Mouse (Mus musculus): ENCODE measurements around the gene Ifit3. TPM values are rescaled to one million over a fixed set of nuclear protein-coding genes. Genes with fewer than 3 reads are reported as not detected.
"Not testable (repeated sequence)": the region's sequence is repeated elsewhere in the genome, so short reads cannot be mapped to it uniquely, and the experiment has no call there.

Ifit3 gene
- polyA plus RNA-seq, 1 experiment from 2014 or later: 1.9 TPM

DNA sequence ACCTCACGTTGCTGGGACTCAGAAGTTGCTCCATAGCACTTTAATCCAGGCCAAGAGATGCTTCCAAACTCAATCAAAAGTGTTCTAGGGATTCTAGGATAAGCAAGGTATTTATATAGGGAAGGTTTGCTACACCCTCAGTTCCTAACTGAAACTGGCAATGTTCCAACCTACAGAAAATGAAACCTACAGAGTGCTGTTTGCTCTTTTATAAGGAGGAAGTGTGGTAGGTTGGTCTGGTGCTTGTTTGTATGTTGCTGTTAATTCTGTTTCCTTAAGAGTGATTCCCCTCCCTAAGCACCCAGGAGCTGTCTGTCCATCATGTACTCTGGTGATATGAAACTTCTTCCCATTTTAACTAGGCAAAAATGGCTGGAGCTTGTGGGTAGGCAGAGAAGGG, 18.6 kb downstream of the Ifit3 start, which contains the start of gene Ifit1bl1:
Gene Ifit1bl1, minus strand, starts transcription at position 69 of the 400 bp plus-strand sequence.
- not testable (repeated sequence) for H3K9me3 ChIP-seq (replicated peaks; ENCODE audit: control insufficient read depth, low read length); H3K4me1 ChIP-seq (ENCODE audit: control insufficient read depth, low read depth, low read length); H3K27ac ChIP-seq (ENCODE audit: low read length); H3K36me3 ChIP-seq (ENCODE audit: control insufficient read depth, insufficient read depth); ATAC-seq (ENCODE audit: low read depth); H3K4me2 ChIP-seq (ENCODE audit: low read depth, low read length); H3K9ac ChIP-seq (ENCODE audit: low read depth, low read length); H3K27me3 ChIP-seq (ENCODE audit: control insufficient read depth, insufficient read depth, low read depth, low read length); H3K4me3 ChIP-seq (ENCODE audit: low read depth, low read length)
- 27% methylated on average over 1 of the region's 1 CpGs for WGBS (ENCODE audit: insufficient replicate concordance)

- H3K4me1 ChIP-seq (ENCODE audit: control insufficient read depth, low read depth, low read length): no peaks in the 10 kb centered on the region
- no peaks in the 10 kb centered on the region for H3K36me3 ChIP-seq (ENCODE audit: control insufficient read depth, insufficient read depth)
- WGBS (ENCODE audit: insufficient replicate concordance): 59% methylated on average over 3 of the region's 3 CpGs
- H3K9me3 ChIP-seq (replicated peaks; ENCODE audit: control insufficient read depth, low read length): no peaks in the 10 kb centered on the region
- no peak for ATAC-seq (ENCODE audit: low read depth)
- no peaks in the 10 kb centered on the region for H3K27me3 ChIP-seq (ENCODE audit: control insufficient read depth, insufficient read depth, low read depth, low read length)
- no peak overlapping the region for H3K27ac ChIP-seq (ENCODE audit: low read length)
- no peak overlapping the region for H3K9ac ChIP-seq (ENCODE audit: low read depth, low read length)
- H3K4me2 ChIP-seq (ENCODE audit: low read depth, low read length): no peak overlapping the region
- H3K4me3 ChIP-seq (ENCODE audit: low read depth, low read length): no peak overlapping the region
These were observed 22.1 kb downstream of the Ifit3 start for GRCm38 (mm10) chr19:34605472-34605871.

DNA sequence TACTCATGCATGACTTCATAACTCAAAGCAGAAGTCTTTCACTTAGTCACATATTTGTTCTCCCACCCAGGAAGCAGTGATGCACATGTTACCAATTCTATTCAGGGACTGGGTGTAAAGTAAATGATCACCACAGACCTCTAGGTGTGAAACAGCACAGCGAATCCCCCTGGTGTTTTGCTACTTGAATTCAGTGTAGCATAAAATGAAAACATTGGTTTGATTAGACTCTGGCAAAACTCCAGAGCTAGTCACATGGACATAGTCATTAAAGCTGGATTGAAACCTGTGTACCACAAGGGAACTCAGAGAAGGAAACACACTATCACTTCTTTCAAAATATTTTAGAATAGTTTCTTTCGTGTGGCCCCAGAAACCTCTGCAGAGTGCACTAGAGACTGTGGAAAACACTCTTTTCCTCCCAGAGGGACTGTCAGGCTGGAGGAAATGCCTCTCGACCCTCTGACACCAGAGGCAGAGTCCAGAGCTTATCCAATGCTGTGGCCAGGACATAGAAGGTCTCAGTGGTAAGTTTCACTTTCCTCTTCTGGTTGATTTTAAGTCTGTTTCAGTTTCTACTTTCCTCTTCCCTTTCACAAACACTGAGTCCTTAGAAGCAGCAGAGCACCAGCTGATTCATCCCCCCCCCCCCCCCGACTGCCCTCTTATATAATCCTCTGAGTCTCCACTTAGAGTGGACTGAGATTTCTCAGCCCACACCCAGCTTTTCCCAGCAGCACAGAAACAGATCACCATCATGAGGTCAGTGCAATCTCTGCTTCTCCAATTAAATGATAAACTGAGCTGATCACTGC, 24.1 kb downstream of the Ifit3 start, which contains the start of gene Ifit3b:
Gene Ifit3b, plus strand, starts transcription at position 734 of the 815 bp plus-strand sequence.
- H3K9ac ChIP-seq (ENCODE audit: low read depth, low read length); H3K4me2 ChIP-seq (ENCODE audit: low read depth, low read length); H3K27me3 ChIP-seq (ENCODE audit: control insufficient read depth, insufficient read depth, low read depth, low read length); H3K4me1 ChIP-seq (ENCODE audit: control insufficient read depth, low read depth, low read length); H3K4me3 ChIP-seq (ENCODE audit: low read depth, low read length); H3K9me3 ChIP-seq (replicated peaks; ENCODE audit: control insufficient read depth, low read length); H3K36me3 ChIP-seq (ENCODE audit: control insufficient read depth, insufficient read depth): not testable (repeated sequence)
- ATAC-seq (ENCODE audit: low read depth): peak; percentile 77
- 0 out of 2 replicates have a peak within 1 kb of the TSS, but pooled peaks have one; percentile 16 for H3K27ac ChIP-seq (ENCODE audit: low read length)
- 18% methylated on average over 4 of the region's 4 CpGs for WGBS (ENCODE audit: insufficient replicate concordance)

- not testable (repeated sequence) for H3K27me3 ChIP-seq (ENCODE audit: control insufficient read depth, insufficient read depth, low read depth, low read length); H3K36me3 ChIP-seq (ENCODE audit: control insufficient read depth, insufficient read depth); H3K9me3 ChIP-seq (replicated peaks; ENCODE audit: control insufficient read depth, low read length); H3K4me2 ChIP-seq (ENCODE audit: low read depth, low read length); H3K4me3 ChIP-seq (ENCODE audit: low read depth, low read length); H3K27ac ChIP-seq (ENCODE audit: low read length); H3K9ac ChIP-seq (ENCODE audit: low read depth, low read length); H3K4me1 ChIP-seq (ENCODE audit: control insufficient read depth, low read depth, low read length); ATAC-seq (ENCODE audit: low read depth)
- 46% methylated on average over 3 of the region's 3 CpGs for WGBS (ENCODE audit: insufficient replicate concordance)
These were observed 26.8 kb downstream of the Ifit3 start for GRCm38 (mm10) chr19:34610118-34610517.

- not testable (repeated sequence) for H3K27me3 ChIP-seq (ENCODE audit: control insufficient read depth, insufficient read depth, low read depth, low read length); H3K27ac ChIP-seq (ENCODE audit: low read length); H3K4me2 ChIP-seq (ENCODE audit: low read depth, low read length); H3K4me1 ChIP-seq (ENCODE audit: control insufficient read depth, low read depth, low read length); H3K36me3 ChIP-seq (ENCODE audit: control insufficient read depth, insufficient read depth); H3K4me3 ChIP-seq (ENCODE audit: low read depth, low read length); H3K9me3 ChIP-seq (replicated peaks; ENCODE audit: control insufficient read depth, low read length); H3K9ac ChIP-seq (ENCODE audit: low read depth, low read length)
- 51% methylated on average over 4 of the region's 11 CpGs for WGBS (ENCODE audit: insufficient replicate concordance)
- peak; percentile 39; the same call in 1 of the 2 replicates for ATAC-seq (ENCODE audit: low read depth)
These were observed 29.1 kb downstream of the Ifit3 start for GRCm38 (mm10) chr19:34612243-34613001.

GRCm38 (mm10) chr19:34620871-34621270, 37.5 kb downstream of the Ifit3 start:
- WGBS (ENCODE audit: insufficient replicate concordance): 61% methylated on average over 5 of the region's 5 CpGs
- H3K9ac ChIP-seq (ENCODE audit: low read depth, low read length): no peak overlapping the region

DNA sequence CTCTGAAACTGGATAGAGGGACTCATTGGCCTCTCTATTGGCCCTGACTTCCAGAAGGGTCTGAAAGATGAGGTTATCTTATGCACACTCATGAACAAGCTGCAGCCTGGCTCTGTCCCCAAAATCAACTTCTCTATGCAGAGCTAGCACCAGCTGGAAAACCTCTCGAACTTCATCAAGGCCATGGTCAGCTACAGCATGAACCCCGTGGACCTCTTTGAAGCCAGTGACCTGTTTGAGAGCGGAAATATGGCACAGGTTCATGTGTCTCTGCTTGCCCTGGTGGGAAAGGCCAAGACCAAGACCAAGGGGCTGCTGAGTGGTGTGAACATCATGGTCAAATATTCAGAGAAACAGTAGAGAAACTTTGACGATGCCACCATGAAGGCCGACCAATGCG, 40.5 kb downstream of the Ifit3 start:
- Histone ChIP-seq H3K4me1 (ENCODE audit: control insufficient read depth, low read depth, low read length) (no peaks in the 10 kb centered on the region), H3K9me3 (replicated peaks; ENCODE audit: control insufficient read depth, low read length) (no peaks in the 10 kb centered on the region), H3K27me3 (ENCODE audit: control insufficient read depth, insufficient read depth, low read depth, low read length) (no peaks in the 10 kb centered on the region), H3K9ac (ENCODE audit: low read depth, low read length) (no peak overlapping the region), H3K36me3 (ENCODE audit: control insufficient read depth, insufficient read depth) (no peaks in the 10 kb centered on the region), H3K27ac (ENCODE audit: low read length) (no peak overlapping the region), H3K4me3 (ENCODE audit: low read depth, low read length) (no peak overlapping the region), H3K4me2 (ENCODE audit: low read depth, low read length) (no peak overlapping the region)
- 79% methylated on average over 6 of the region's 6 CpGs for WGBS (ENCODE audit: insufficient replicate concordance)
- no peak for ATAC-seq (ENCODE audit: low read depth)

More at GRCm38 (mm10) chr19:34620871-34621270, 37.5 kb downstream of the Ifit3 start:
- Histone ChIP-seq H3K27ac (ENCODE audit: low read length) (no peak overlapping the region), H3K27me3 (ENCODE audit: control insufficient read depth, insufficient read depth, low read depth, low read length) (no peaks in the 10 kb centered on the region), H3K4me1 (ENCODE audit: control insufficient read depth, low read depth, low read length) (no peaks in the 10 kb centered on the region), H3K4me3 (ENCODE audit: low read depth, low read length) (no peak overlapping the region), H3K36me3 (ENCODE audit: control insufficient read depth, insufficient read depth) (no peaks in the 10 kb centered on the region), H3K9me3 (replicated peaks; ENCODE audit: control insufficient read depth, low read length) (no peaks in the 10 kb centered on the region), H3K4me2 (ENCODE audit: low read depth, low read length) (no peak overlapping the region)
- ATAC-seq (ENCODE audit: low read depth): no peak

DNA sequence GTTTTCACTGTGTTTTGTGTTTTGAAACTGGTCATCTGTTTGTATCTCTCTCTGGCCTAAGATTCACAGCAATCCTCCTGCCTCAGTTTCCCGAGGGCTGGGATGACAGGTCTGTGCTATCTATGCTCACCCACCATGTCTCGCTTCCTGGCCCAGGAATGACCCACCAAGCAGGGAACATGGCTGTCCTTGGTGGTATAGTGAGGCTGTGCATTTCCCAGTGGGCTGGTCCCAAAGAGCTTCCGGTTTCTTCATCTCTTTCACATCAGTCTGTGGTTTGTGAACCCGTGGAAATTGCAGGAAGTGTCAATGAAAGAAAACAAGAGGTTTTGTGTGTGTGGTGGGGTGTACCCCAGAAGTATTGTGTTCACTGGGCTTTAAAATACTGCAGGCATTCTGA, 41.3 kb downstream of the Ifit3 start:
- no peaks in the 10 kb centered on the region for H3K9me3 ChIP-seq (replicated peaks; ENCODE audit: control insufficient read depth, low read length)
- no peak overlapping the region for H3K4me3 ChIP-seq (ENCODE audit: low read depth, low read length)
- H3K4me1 ChIP-seq (ENCODE audit: control insufficient read depth, low read depth, low read length): no peaks in the 10 kb centered on the region
- no peaks in the 10 kb centered on the region for H3K36me3 ChIP-seq (ENCODE audit: control insufficient read depth, insufficient read depth)
- no peak for ATAC-seq (ENCODE audit: low read depth)
- WGBS (ENCODE audit: insufficient replicate concordance): 44% methylated on average over 4 of the region's 4 CpGs
- H3K27ac ChIP-seq (ENCODE audit: low read length): no peak overlapping the region
- no peak overlapping the region for H3K4me2 ChIP-seq (ENCODE audit: low read depth, low read length)
- H3K27me3 ChIP-seq (ENCODE audit: control insufficient read depth, insufficient read depth, low read depth, low read length): no peaks in the 10 kb centered on the region
- H3K9ac ChIP-seq (ENCODE audit: low read depth, low read length): no peak overlapping the region

DNA sequence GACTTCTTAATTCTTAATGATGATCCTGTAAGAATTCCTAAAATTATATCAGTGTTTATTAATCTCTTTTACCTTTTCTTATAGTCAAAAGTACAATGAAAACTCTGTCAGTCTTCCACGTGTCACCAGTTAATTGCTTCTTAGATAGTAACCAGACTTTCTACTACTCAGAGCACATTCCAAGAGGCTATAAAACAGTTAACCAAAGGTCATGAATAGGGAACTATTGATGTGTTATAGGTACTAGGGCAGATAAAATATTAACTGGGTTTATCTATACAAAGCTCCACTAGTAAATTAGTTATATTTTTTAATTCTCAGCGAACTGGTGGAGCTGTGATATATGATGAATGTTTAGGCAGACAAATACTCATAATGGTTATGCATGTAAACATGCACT, 44.2 kb downstream of the Ifit3 start:
- H3K4me3 ChIP-seq (ENCODE audit: low read depth, low read length): no peak overlapping the region
- H3K9me3 ChIP-seq (replicated peaks; ENCODE audit: control insufficient read depth, low read length): no peaks in the 10 kb centered on the region
- no peaks in the 10 kb centered on the region for H3K36me3 ChIP-seq (ENCODE audit: control insufficient read depth, insufficient read depth)
- H3K9ac ChIP-seq (ENCODE audit: low read depth, low read length): no peak overlapping the region
- WGBS (ENCODE audit: insufficient replicate concordance): 39% methylated on average over 2 of the region's 2 CpGs
- no peak overlapping the region for H3K27ac ChIP-seq (ENCODE audit: low read length)
- H3K4me2 ChIP-seq (ENCODE audit: low read depth, low read length): no peak overlapping the region
- ATAC-seq (ENCODE audit: low read depth): no peak
- no peaks in the 10 kb centered on the region for H3K27me3 ChIP-seq (ENCODE audit: control insufficient read depth, insufficient read depth, low read depth, low read length)
- no peaks in the 10 kb centered on the region for H3K4me1 ChIP-seq (ENCODE audit: control insufficient read depth, low read depth, low read length)
